Mouse (Mus musculus): Measurements from ENCODE around the gene Btbd35f11.
"Not testable (repeated sequence)": the region's sequence is repeated elsewhere in the genome, so short reads cannot be mapped to it uniquely, and the experiment has no call there.

Btbd35f11 gene

GRCm38 (mm10) chrX:3443590-3443989, at the start of gene Btbd35f11:
Gene Btbd35f11 (minus strand): TSS chrX:3443690.
- in situ Hi-C loops (cut with MseI, MboI): not testable (repeated sequence)

GRCm38 (mm10) chrX:3409946-3410345, 33.5 kb downstream of the Btbd35f11 start:
- in situ Hi-C loops (cut with MseI, MboI): not testable (repeated sequence)

All from mouse trophoblast stem cell (cell line).